Mouse (Mus musculus) lung, postnatal 4 days (tissue): ENCODE measurements at regions not wholly inside any gene's neighbourhood (a gene's known extent, or its start where the extent isn't known, plus 50 kb on each side); places are given as distances from the start of the nearest gene placed in this dataset.

Experiments
- DNase-seq, 2 experiments: peaks; one replicate each; pipeline ENCODE4 v3.0.0; 2021

- DNase-seq, result no peak
Measured at GRCm38 (mm10) chr17:66259697-66260096, 136.4 kb downstream of the Ddx11 start.

GRCm38 (mm10) chr17:66262681-66263240, 139.4 kb downstream of the Ddx11 start:
- no peak for DNase-seq

- DNase-seq, result no peak
Measured at GRCm38 (mm10) chr17:66263405-66263804, 140.1 kb downstream of the Ddx11 start.

DNA sequence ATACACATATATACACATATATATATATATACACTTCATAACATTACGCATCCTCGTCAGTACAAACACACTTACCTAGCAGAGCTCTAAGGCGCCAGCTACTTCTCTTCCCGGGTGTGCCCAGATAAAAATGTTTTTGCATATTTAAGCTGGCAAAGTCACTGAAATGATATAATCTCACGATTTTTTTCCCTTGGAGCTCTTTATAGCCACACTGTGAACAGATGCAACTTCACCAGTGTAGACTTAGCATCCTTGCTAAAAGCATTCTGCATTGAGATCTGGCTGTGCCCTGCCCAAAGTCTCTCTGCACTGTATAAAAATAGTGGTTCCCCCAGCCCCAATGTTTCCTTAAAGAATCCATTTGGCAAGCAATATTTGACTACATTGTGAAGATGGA, 143.5 kb downstream of the Ddx11 start:
- no peak for DNase-seq

GRCm38 (mm10) chr17:66267831-66268230, 144.5 kb downstream of the Ddx11 start:
- no peak for DNase-seq

- DNase-seq, result no peak
Measured at GRCm38 (mm10) chr17:66269567-66269966, 146.2 kb downstream of the Ddx11 start.

DNA sequence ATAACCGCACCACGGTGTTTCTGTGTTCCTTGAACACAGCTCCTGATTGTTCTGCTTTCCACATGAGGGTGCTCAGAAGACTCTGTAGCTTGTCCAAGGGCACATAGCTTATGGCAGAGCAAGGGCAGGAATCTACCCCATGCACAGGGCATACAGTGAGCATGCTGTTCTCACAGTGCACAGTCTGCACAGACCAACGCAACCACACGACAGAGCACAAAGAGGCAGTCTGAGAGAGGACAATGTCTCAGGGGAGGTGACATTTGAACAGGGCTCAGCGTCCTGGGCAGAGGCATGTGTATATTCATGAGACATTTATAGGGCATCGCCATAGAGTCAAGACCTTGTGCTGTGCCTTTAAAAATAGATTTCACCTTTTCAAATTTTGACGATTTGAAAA, 148.6 kb downstream of the Ddx11 start:
- DNase-seq, result no peak

- peak; percentile 7 to 52 for DNase-seq
Measured at GRCm38 (mm10) chr17:66276778-66277177, 153.5 kb downstream of the Ddx11 start.

- DNase-seq, result peak in 1 of 2 experiments; percentile 25
Measured at GRCm38 (mm10) chr17:66278037-66278436, 154.7 kb downstream of the Ddx11 start.

- no peak for DNase-seq
Measured at GRCm38 (mm10) chr17:66285295-66285694, 162.0 kb downstream of the Ddx11 start.
